Mouse (Mus musculus): ENCODE measurements around the gene Sf1.

- TF ChIP-seq EP300 (IDR thresholded peaks at IDR 0.05; ENCODE audit: low read depth): no peak
- TF ChIP-seq CTCF (IDR thresholded peaks at IDR 0.05; ENCODE audit: low read depth): peak; percentile 37; the same call in 1 of the 2 replicates
Observed at GRCm38 (mm10) chr19:6343066-6343925, 20.2 kb upstream of the Sf1 start.

All from liver, embryonic 14.5 days (tissue).